Mouse (Mus musculus) embryonic facial prominence, embryonic 11.5 days (tissue): Measurements from ENCODE around the gene Itpkc. TPM values are rescaled to one million over a fixed set of nuclear protein-coding genes. Genes with fewer than 3 reads are reported as not detected.

ENCODE experiments used
- ATAC-seq: fragments of 200-750 bp; cut with Nextera tagmentation; replicated peaks from 2 replicates; pipeline ENCODE4 v1.8.0; 2017; ENCODE audit warnings: low read depth; ENCODE audit not compliant: insufficient number of reproducible peaks, low FRiP score, low TSS enrichment
- DNase-seq: peaks from one replicate; pipeline ENCODE4 v3.0.0-alpha.2; 2015; ENCODE audit warnings: low spot score
- H3K27ac ChIP-seq: fragments of 300-500 bp; sonication (generic); replicated peaks from 2 replicates; pipeline ENCODE4 v1.5.1; 2014; ENCODE audit warnings: mild to moderate bottlenecking, low read depth, low read length, control low read depth
- H3K27me3 ChIP-seq: fragments of 300-500 bp; sonication (generic); 2 replicates; pipeline ENCODE4 v1.6.1; 2014; ENCODE audit warnings: mild to moderate bottlenecking, low read length, moderate library complexity, mixed read lengths; ENCODE audit not compliant: control insufficient read depth, insufficient read depth
- H3K36me3 ChIP-seq: fragments of 300-500 bp; sonication (generic); replicated peaks from 2 replicates; pipeline ENCODE4 v1.6.1; 2014; ENCODE audit warnings: low read depth, mild to moderate bottlenecking, low read length, moderate library complexity, mixed read lengths; ENCODE audit not compliant: control insufficient read depth, insufficient read depth
- H3K4me1 ChIP-seq: fragments of 300-500 bp; sonication (generic); 2 replicates; pipeline ENCODE4 v1.6.1; 2014; ENCODE audit warnings: low read length, mixed read lengths; ENCODE audit not compliant: control insufficient read depth, insufficient read depth
- H3K4me2 ChIP-seq: fragments of 300-500 bp; sonication (generic); 2 replicates; pipeline ENCODE4 v1.6.1; 2014; ENCODE audit warnings: low read depth, mild to moderate bottlenecking, control low read depth, low read length, moderate library complexity
- H3K4me3 ChIP-seq: fragments of 300-500 bp; sonication (generic); 2 replicates; pipeline ENCODE4 v1.5.1; 2014; ENCODE audit warnings: low read depth, low read length, control low read depth
- H3K9ac ChIP-seq: fragments of 300-500 bp; sonication (generic); replicated peaks from 2 replicates; pipeline ENCODE4 v1.6.1; 2014; ENCODE audit warnings: mild to moderate bottlenecking, control low read depth, low read length
- H3K9me3 ChIP-seq: fragments of 300-500 bp; sonication (generic); replicated peaks from 2 replicates; pipeline ENCODE4 v1.6.1; 2016; ENCODE audit warnings: mild to moderate bottlenecking, low read length, inconsistent platforms, mixed read lengths; ENCODE audit not compliant: control insufficient read depth
- WGBS: fragments of 180-500 bp; shearing (Covaris S2); extraction: QIAGEN DNeasy Blood & Tissue Kit; methylation state at CpG from one replicate; pipeline ENCODE4 v1.1.7; 2014; 5-methylcytosine and 5-hydroxymethylcytosine counted together
- polyA plus RNA-seq: library from polyadenylated mRNA; unstranded; fragments of >200 nt; fragmentation: Nextera tagmentation; extraction: Ambion mirVana; gene quantifications from 2 replicates; pipeline ENCODE4 v1.2.1, GENCODE M21; 2014

Gene Itpkc
- polyA plus RNA-seq, 1 experiment from 2014 or later, result 6.0 TPM

- Histone ChIP-seq H3K4me3 (no peak overlapping the region), H3K36me3 (peaks cover 2% of the 10 kb centered on the region), H3K27me3 (no peaks in the 10 kb centered on the region), H3K27ac (no peak overlapping the region), H3K9me3 (no peaks in the 10 kb centered on the region), H3K4me1 (0 out of 2 replicates have a peak, but pooled peaks cover 3% of the 10 kb centered on the region), H3K9ac (no peak overlapping the region), H3K4me2 (no peak overlapping the region)
- no peak for ATAC-seq
- DNase-seq, result no peak
Observed at GRCm38 (mm10) chr7:27198355-27198754, 30.1 kb downstream of the Itpkc start.

GRCm38 (mm10) chr7:27197634-27198033 is 30.8 kb downstream of the Itpkc start:
- H3K9me3 ChIP-seq, result no peaks in the 10 kb centered on the region
- no peak overlapping the region for H3K27ac ChIP-seq
- no peak overlapping the region for H3K4me3 ChIP-seq
- WGBS, result 91% methylated on average over 8 of the region's 8 CpGs
- DNase-seq (no peak), ATAC-seq (no peak)
- H3K4me1 ChIP-seq, result 0 out of 2 replicates have a peak, but pooled peaks cover 3% of the 10 kb centered on the region
- no peak overlapping the region for H3K9ac ChIP-seq
- H3K27me3 ChIP-seq, result no peaks in the 10 kb centered on the region
- H3K36me3 ChIP-seq, result peaks cover 4% of the 10 kb centered on the region
- H3K4me2 ChIP-seq, result no peak overlapping the region

- no peaks in the 10 kb centered on the region for H3K9me3 ChIP-seq
- H3K4me2 ChIP-seq, result no peak overlapping the region
- no peak for ATAC-seq
- 0 out of 2 replicates have a peak, but pooled peaks cover 3% of the 10 kb centered on the region for H3K4me1 ChIP-seq
- H3K4me3 ChIP-seq, result no peak overlapping the region
- WGBS, result 79% methylated on average over 3 of the region's 3 CpGs
- H3K27me3 ChIP-seq, result no peaks in the 10 kb centered on the region
- peaks cover 9% of the 10 kb centered on the region for H3K36me3 ChIP-seq
- H3K9ac ChIP-seq, result no peak overlapping the region
- H3K27ac ChIP-seq, result no peak overlapping the region
- no peak for DNase-seq
Observed at GRCm38 (mm10) chr7:27197136-27197535, 31.3 kb downstream of the Itpkc start.

GRCm38 (mm10) chr7:27195681-27196611 is 32.5 kb downstream of the Itpkc start, which contains the start of the genes BC024978 and Snrpa:
Gene BC024978, plus strand, starts transcription at chr7:27195781.
Gene Snrpa, minus strand, starts transcription at chr7:27196271.
- H3K4me1 ChIP-seq, result 0 out of 2 replicates have a peak, but pooled peaks cover 3% of the 10 kb centered on the region
- peak within 1 kb of the TSS; percentile 86 for H3K4me2 ChIP-seq
- peak within 1 kb of the TSS; percentile 89 for H3K9ac ChIP-seq
- WGBS, result 1% methylated on average over 64 of the region's 64 CpGs
- ATAC-seq (peak; percentile 99), DNase-seq (peak; percentile 99)
- peak within 1 kb of the TSS; percentile 97 for H3K27ac ChIP-seq
- H3K36me3 ChIP-seq, result peaks cover 21% of the 10 kb centered on the region
- no peaks in the 10 kb centered on the region for H3K27me3 ChIP-seq
- peak within 1 kb of the TSS; percentile 81 for H3K4me3 ChIP-seq
- H3K9me3 ChIP-seq, result no peaks in the 10 kb centered on the region

- Histone ChIP-seq H3K9me3 (no peaks in the 10 kb centered on the region), H3K4me1 (0 out of 2 replicates have a peak, but pooled peaks cover 3% of the 10 kb centered on the region), H3K36me3 (peaks cover 32% of the 10 kb centered on the region), H3K27me3 (no peaks in the 10 kb centered on the region), H3K4me2 (no peak overlapping the region; the same call in 1 of the 2 replicates), H3K4me3 (no peak overlapping the region), H3K9ac (no peak overlapping the region), H3K27ac (no peak overlapping the region)
- DNase-seq, result no peak
- ATAC-seq, result no peak
- 82% methylated on average over 4 of the region's 4 CpGs for WGBS
Observed at GRCm38 (mm10) chr7:27193731-27194130, 34.7 kb downstream of the Itpkc start.

GRCm38 (mm10) chr7:27192434-27192833 is 36.0 kb downstream of the Itpkc start:
- H3K4me1 ChIP-seq, result 0 out of 2 replicates have a peak, but pooled peaks cover 3% of the 10 kb centered on the region
- ATAC-seq (no peak), DNase-seq (no peak)
- H3K36me3 ChIP-seq, result peaks cover 32% of the 10 kb centered on the region
- H3K27me3 ChIP-seq, result no peaks in the 10 kb centered on the region
- WGBS, result 96% methylated on average over 5 of the region's 5 CpGs
- H3K4me3 ChIP-seq, result no peak overlapping the region
- H3K4me2 ChIP-seq, result no peak overlapping the region
- no peaks in the 10 kb centered on the region for H3K9me3 ChIP-seq
- 0 out of 2 replicates have a peak overlapping the region, but pooled peaks have one; percentile 8 for H3K27ac ChIP-seq
- no peak overlapping the region for H3K9ac ChIP-seq

GRCm38 (mm10) chr7:27189271-27189931 is 39.1 kb downstream of the Itpkc start:
- 95% methylated on average over 10 of the region's 10 CpGs for WGBS
- no peak for DNase-seq
- Histone ChIP-seq H3K36me3 (peaks cover 42% of the 10 kb centered on the region), H3K9me3 (no peaks in the 10 kb centered on the region), H3K27ac (no peak overlapping the region), H3K4me2 (no peak overlapping the region), H3K27me3 (no peaks in the 10 kb centered on the region), H3K4me3 (no peak overlapping the region), H3K4me1 (0 out of 2 replicates have a peak, but pooled peaks cover 3% of the 10 kb centered on the region), H3K9ac (no peak overlapping the region)
- ATAC-seq, result no peak
